ENCODE assay signal across 8 mouse cellular contexts in genomic region chr9:119401801-119402214, GRCm38 (mm10). TPM values are rescaled to one million over a fixed set of nuclear protein-coding genes. Genes with fewer than 3 reads are reported as not detected.
DNase-seq lines count a peak whose midpoint lies in the region; ATAC-seq lines count a peak whose summit lies in the region.

Acvr2b (plus strand) TSS chr9:119402118.

- DNase-seq in T-cell, adult 2 months (ENCODE audit: low spot score) = peak; percentile 61
- peak; percentile 86 to 94 for DNase-seq in cerebellum, postnatal 36 days
- peak; percentile 91 to 95 for DNase-seq in gastrocnemius, adult 8-10 months (ENCODE audit: low spot score in 2 of 2)
- peak; percentile 88 for DNase-seq in hindlimb bud, embryonic 11.5 days (ENCODE audit: extremely low spot score, low read depth, low spot score)
- peak; percentile 77 to 95 for DNase-seq in left cerebral cortex, adult 8-10 months (ENCODE audit: low spot score in 2 of 2)
- DNase-seq in right cerebral cortex, adult 2 months (ENCODE audit: low spot score in 2 of 2) = peak; percentile 87 to 93
- DNase-seq in urinary bladder, postnatal 10 days (ENCODE audit: low spot score) = peak; percentile 69

- peak; percentile 77 for ATAC-seq in megakaryocyte, adult 5-6 weeks (ENCODE audit: poor library complexity, severe bottlenecking)

RNA-seq across cellular contexts. Expression of gene Acvr2b, which starts in this region (rescaled TPM):
- 10 to 100 TPM; 17.1 to 18.9 (median 18.7) TPM for total RNA-seq in gastrocnemius, adult 8-10 months (2022)
- total RNA-seq in left cerebral cortex, adult 8-10 months (2022) = 10 to 100 TPM; 14.9 to 18.4 (median 16.7) TPM
- 1.1 and 1.7 TPM in 2 replicates for total RNA-seq in megakaryocyte, adult 5-6 weeks (2015)
- total RNA-seq in megakaryocyte, adult 5-6 weeks (2017) = 0.37 and 0.57 TPM in 2 replicates

Comparison
In these comparisons a context has a peak if more than half of its experiments do, and no peak if none do; other contexts are left out.
1. Peak in every context shown above with its lines: DNase-seq and ATAC-seq.
2. RNA of gene Acvr2b (total RNA-seq): 17.1 to 18.9 TPM in gastrocnemius, adult 8-10 months and 14.9 to 18.4 TPM in left cerebral cortex, adult 8-10 months; 0.37 to 1.7 TPM in megakaryocyte, adult 5-6 weeks; every median in the first group is over 4 times any median in the second.